Mouse (Mus musculus) heart, embryonic 14.5 days (tissue): Measurements from ENCODE around the gene Adora3. TPM values are rescaled to one million over a fixed set of nuclear protein-coding genes. Genes with fewer than 3 reads are reported as not detected.

ENCODE experiments used
- ATAC-seq: fragments of 200-750 bp; cut with Nextera tagmentation; 2 replicates; pipeline ENCODE4 v1.8.0; 2017; ENCODE audit warnings: low read depth, moderate TSS enrichment; ENCODE audit not compliant: insufficient number of reproducible peaks, insufficient read depth, low FRiP score
- H3K27ac ChIP-seq, 2 experiments: fragments of 200-500 bp in 1 of 2; fragments of 300-500 bp in 1 of 2; sonication (generic) in 1 of 2; replicated peaks in 1 of 2; 2 replicates each; pipeline ENCODE4 v1.5.1; 2012 to 2014; ENCODE audit warnings: low read depth in 2 of 2, low read length in 2 of 2, control low read depth in 1 of 2, mild to moderate bottlenecking in 1 of 2, mixed read lengths in 1 of 2; ENCODE audit not compliant: control insufficient read depth in 1 of 2, insufficient read depth in 1 of 2
- H3K27me3 ChIP-seq: fragments of 300-500 bp; sonication (generic); 2 replicates; pipeline ENCODE4 v1.6.1; 2014; ENCODE audit warnings: mild to moderate bottlenecking, low read length, control low read depth; ENCODE audit not compliant: control insufficient read depth, insufficient read depth
- H3K36me3 ChIP-seq: fragments of 300-500 bp; sonication (generic); 2 replicates; pipeline ENCODE4 v1.6.1; 2014; ENCODE audit warnings: mild to moderate bottlenecking, control low read depth, low read length, mixed read lengths; ENCODE audit not compliant: control insufficient read depth, insufficient read depth
- H3K4me1 ChIP-seq, 2 experiments: fragments of 200-500 bp in 1 of 2; fragments of 300-500 bp in 1 of 2; sonication (generic) in 1 of 2; 2 replicates each; pipeline ENCODE4 v1.6.1; 2012 to 2014; ENCODE audit warnings: low read length in 2 of 2, control low read depth in 1 of 2, mixed read lengths in 1 of 2; ENCODE audit not compliant: control insufficient read depth in 2 of 2, insufficient read depth in 2 of 2
- H3K4me2 ChIP-seq: fragments of 300-500 bp; sonication (generic); 2 replicates; pipeline ENCODE4 v1.6.1; 2014; ENCODE audit warnings: mild to moderate bottlenecking, low read length
- H3K4me3 ChIP-seq, 2 experiments: fragments of 200-500 bp in 1 of 2; fragments of 300-500 bp in 1 of 2; sonication (generic) in 1 of 2; 2 replicates each; pipeline ENCODE4 v1.5.1; 2012 to 2014; ENCODE audit warnings: low read length in 2 of 2, mild to moderate bottlenecking in 2 of 2, control low read depth in 1 of 2, low read depth in 1 of 2, moderate library complexity in 1 of 2; ENCODE audit not compliant: control insufficient read depth in 1 of 2, insufficient read depth in 1 of 2
- H3K9ac ChIP-seq: fragments of 300-500 bp; sonication (generic); 2 replicates; pipeline ENCODE4 v1.6.1; 2014; ENCODE audit warnings: mild to moderate bottlenecking, low read length
- H3K9me3 ChIP-seq: fragments of 300-500 bp; sonication (generic); 2 replicates; pipeline ENCODE4 v1.6.1; 2016; ENCODE audit warnings: low read length, control low read depth; ENCODE audit not compliant: control insufficient read depth
- WGBS: fragments of 180-500 bp; shearing (Covaris S2); extraction: QIAGEN DNeasy Blood & Tissue Kit; methylation state at CpG from one replicate; pipeline ENCODE4 v1.1.7; 2014; 5-methylcytosine and 5-hydroxymethylcytosine counted together
- polyA plus RNA-seq: library from polyadenylated mRNA; unstranded; fragments of >200 nt; fragmentation: Nextera tagmentation; extraction: Ambion mirVana; gene quantifications from 2 replicates; pipeline ENCODE4 v1.2.1, GENCODE M21; 2014

The Adora3 gene
- polyA plus RNA-seq, 1 experiment from 2014 or later = not detected

DNA sequence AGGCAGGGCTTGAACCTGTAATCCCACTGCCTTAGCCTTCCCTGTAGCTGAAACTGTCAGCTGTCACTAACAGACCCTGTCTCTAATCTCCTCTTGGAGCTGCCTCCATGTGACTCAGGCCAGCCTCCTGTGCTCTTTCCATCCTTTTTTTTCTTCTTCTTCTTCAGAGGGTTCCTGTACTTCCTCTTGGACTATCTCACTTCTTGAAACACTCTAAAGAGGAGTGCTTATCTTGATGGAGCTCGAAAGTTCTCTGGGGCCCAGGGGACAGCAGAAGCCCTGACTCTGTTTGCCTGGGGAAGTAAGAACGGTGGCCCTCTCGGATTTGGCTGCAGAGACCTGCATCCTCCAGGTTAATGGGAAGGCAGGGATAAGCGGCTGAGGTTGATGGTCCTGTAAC, 33.6 kb downstream of the Adora3 start:
- H3K9me3 ChIP-seq = no peaks in the 10 kb centered on the region
- H3K27me3 ChIP-seq = peaks cover 6% of the 10 kb centered on the region
- H3K36me3 ChIP-seq = no peaks in the 10 kb centered on the region
- H3K9ac ChIP-seq = no peak overlapping the region
- WGBS = 41% methylated on average over 4 of the region's 4 CpGs
- H3K4me1 ChIP-seq = peaks cover 7 to 11% of the 10 kb centered on the region in 2 experiments
- no peak overlapping the region for H3K4me2 ChIP-seq
- no peak overlapping the region for H3K27ac ChIP-seq
- ATAC-seq = no peak
- H3K4me3 ChIP-seq = no peak overlapping the region

DNA sequence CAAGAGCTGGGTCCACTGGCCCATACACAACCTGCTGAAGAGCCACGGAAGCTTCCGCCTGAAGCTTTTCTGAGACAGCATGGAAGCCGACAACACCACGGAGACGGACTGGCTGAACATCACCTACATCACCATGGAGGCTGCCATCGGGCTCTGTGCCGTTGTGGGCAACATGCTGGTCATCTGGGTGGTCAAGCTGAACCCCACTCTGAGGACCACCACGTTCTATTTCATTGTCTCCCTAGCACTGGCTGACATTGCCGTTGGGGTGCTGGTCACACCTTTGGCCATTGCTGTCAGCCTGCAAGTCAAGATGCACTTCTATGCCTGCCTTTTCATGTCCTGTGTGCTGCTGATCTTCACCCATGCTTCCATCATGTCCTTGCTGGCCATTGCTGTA, 34.1 kb downstream of the Adora3 start:
- H3K4me1 ChIP-seq = peaks cover 4 to 6% of the 10 kb centered on the region in 2 experiments
- no peaks in the 10 kb centered on the region for H3K9me3 ChIP-seq
- H3K9ac ChIP-seq = no peak overlapping the region
- 94% methylated on average over 9 of the region's 9 CpGs for WGBS
- H3K4me2 ChIP-seq = no peak overlapping the region
- H3K36me3 ChIP-seq = no peaks in the 10 kb centered on the region
- no peak overlapping the region for H3K27ac ChIP-seq
- no peak overlapping the region for H3K4me3 ChIP-seq
- ATAC-seq = no peak
- peaks cover 6% of the 10 kb centered on the region for H3K27me3 ChIP-seq

DNA sequence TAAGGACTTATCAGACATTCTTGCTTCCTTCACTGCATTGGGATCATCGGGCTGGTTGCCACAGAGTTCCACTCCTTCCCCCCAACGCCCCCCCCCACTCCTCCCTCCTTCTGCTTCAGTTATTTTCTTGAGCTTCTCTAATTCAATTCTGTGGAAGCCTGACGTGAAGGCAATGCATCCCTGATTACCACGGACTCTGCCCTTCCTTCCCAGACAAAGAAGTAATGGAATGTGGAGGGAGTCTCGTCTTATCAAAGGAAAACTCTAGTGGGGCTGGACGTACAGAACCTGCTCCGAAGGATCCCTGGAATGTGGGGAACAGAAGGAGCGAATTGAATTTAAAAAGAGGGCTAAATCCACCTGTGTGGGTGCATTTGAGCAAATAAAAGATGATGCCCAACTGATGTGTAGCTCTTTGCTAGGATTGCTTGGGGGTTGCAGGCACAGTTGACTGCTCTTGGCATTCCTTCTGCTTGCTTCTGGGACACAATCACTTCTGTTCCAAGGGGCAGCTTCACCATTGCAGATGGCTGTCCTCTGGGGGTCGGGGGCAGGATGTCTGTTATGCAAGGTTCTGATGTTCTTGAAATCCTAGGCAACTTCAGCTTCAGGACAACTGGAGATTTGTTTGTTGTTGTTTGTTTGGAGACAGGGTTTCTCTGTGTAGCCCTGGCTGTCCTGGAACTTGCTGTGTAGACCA, 37.4 kb downstream of the Adora3 start:
- peaks cover 4% of the 10 kb centered on the region for H3K27me3 ChIP-seq
- H3K27ac ChIP-seq = no peak overlapping the region
- ATAC-seq = no peak
- no peak overlapping the region for H3K9ac ChIP-seq
- no peaks in the 10 kb centered on the region for H3K9me3 ChIP-seq
- H3K4me2 ChIP-seq = no peak overlapping the region
- H3K36me3 ChIP-seq = no peaks in the 10 kb centered on the region
- H3K4me3 ChIP-seq = no peak overlapping the region
- 20% methylated on average over 9 of the region's 9 CpGs for WGBS
- peaks cover 4 to 6% of the 10 kb centered on the region in 2 experiments for H3K4me1 ChIP-seq

DNA sequence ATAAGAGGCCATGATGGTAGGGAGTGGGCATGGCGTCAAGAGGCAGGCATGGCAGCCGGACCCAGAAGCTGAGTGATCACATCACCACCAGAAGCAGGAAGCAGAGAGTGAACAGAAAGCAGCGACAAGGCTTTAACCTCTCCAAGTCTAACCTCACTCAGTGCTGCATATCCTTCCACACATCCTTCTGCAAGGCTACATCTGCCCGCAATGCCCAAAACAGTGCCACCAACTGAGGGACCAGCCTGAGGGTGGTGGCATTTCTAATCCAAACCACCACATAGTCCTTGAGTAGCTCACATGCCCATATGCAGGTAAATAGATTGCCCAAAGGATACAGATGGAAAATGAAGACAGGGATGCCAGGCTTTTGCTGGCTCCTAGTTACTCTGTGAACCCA, 38.3 kb downstream of the Adora3 start:
- no peak overlapping the region for H3K27ac ChIP-seq
- no peak overlapping the region for H3K4me2 ChIP-seq
- no peak overlapping the region for H3K4me3 ChIP-seq
- H3K36me3 ChIP-seq = no peaks in the 10 kb centered on the region
- whole genome bisulfite sequencing = 88% methylated on average over 4 of the region's 4 CpGs
- no peak for ATAC-seq
- no peaks in the 10 kb centered on the region for H3K9me3 ChIP-seq
- peaks cover 7 to 11% of the 10 kb centered on the region in 2 experiments for H3K4me1 ChIP-seq
- H3K9ac ChIP-seq = no peak overlapping the region
- peaks cover 4% of the 10 kb centered on the region for H3K27me3 ChIP-seq

DNA sequence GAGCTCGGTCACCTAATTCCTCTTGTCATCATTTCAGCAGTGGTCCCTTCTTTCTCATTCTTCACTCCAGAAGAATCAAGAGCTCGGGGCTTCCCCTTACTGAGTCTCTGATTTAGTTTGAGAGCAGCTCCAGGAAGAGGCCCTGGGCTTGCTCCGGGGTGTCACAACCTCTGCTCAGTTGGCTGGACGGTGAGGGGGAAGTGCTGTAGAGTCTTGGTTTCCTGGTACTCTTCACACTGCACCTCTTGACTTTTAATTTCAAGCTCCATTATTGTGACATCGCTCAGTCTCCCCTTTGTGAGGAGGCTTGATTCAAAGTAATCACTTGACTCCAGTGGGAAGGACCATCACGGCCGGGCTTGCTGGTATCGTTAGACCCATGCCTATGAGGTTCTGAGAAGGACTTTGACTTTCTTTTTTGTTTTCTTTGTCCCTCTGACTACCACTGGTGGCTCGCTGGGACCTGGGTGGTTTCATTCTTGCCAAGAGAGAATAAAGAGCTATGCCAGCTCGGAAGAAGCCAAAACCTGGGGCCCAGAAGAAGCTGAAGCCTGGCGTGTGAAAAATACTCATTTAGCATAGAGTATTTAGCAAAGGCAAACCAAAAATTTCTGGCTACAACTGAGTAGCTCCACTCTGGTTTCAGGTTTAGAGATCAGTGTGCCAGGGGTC, 40.0 kb downstream of the Adora3 start:
- 68% methylated on average over 11 of the region's 11 CpGs for WGBS
- no peak overlapping the region for H3K4me3 ChIP-seq

DNA sequence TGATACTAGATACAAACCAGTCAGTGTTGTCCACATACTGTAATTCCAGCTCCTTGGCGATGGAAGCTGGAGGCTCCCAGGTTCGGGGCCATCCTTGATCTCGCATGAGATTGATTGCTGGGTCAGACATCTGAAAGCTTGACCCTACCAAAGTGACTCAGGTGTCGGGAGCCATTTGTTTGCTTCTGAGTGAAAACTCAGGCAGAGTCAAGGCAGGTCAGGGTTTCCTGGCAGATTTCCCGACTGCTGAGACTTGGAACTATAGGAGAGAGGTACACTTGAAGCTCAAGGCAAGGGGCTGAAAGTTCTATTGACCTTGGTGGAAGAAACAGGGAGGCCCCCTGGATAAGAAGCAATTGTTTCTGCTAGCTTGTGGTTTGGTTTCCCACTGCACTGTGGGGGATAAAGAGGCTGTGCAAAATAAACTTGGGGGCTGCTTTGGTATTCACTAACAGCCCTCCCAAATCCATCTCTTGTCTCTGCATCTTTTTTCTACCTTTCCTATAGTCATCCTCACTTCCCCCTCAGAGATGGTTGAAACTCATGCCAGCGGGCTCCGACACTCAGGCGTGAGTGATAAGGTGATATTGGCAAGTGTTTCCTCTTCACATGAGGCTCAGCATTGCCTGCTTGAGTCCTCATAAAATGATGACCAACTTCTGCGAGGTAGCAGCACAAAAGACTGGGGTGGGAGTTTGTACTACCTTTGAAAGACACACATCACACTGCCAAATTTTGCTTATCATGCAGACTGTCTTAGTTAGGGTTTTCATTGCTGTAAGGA, 41.6 kb downstream of the Adora3 start:
- Histone ChIP-seq H3K27me3 (peaks cover 4% of the 10 kb centered on the region; the same call in 1 of the 2 replicates), H3K9me3 (no peaks in the 10 kb centered on the region), H3K27ac (no peak overlapping the region), H3K4me1 (peaks cover 9 to 20% of the 10 kb centered on the region in 2 experiments), H3K9ac (no peak overlapping the region), H3K4me3 (no peak overlapping the region), H3K4me2 (no peak overlapping the region), H3K36me3 (no peaks in the 10 kb centered on the region)
- WGBS = 55% methylated on average over 9 of the region's 9 CpGs
- ATAC-seq = no peak

More for the DNA sequence above, 40.0 kb downstream of the Adora3 start:
- Histone ChIP-seq H3K36me3 (no peaks in the 10 kb centered on the region), H3K27ac (no peak overlapping the region), H3K4me1 (peaks cover 9 to 20% of the 10 kb centered on the region in 2 experiments), H3K9ac (no peak overlapping the region), H3K9me3 (no peaks in the 10 kb centered on the region), H3K27me3 (peaks cover 4% of the 10 kb centered on the region; the same call in 1 of the 2 replicates), H3K4me2 (no peak overlapping the region)
- ATAC-seq = no peak

DNA sequence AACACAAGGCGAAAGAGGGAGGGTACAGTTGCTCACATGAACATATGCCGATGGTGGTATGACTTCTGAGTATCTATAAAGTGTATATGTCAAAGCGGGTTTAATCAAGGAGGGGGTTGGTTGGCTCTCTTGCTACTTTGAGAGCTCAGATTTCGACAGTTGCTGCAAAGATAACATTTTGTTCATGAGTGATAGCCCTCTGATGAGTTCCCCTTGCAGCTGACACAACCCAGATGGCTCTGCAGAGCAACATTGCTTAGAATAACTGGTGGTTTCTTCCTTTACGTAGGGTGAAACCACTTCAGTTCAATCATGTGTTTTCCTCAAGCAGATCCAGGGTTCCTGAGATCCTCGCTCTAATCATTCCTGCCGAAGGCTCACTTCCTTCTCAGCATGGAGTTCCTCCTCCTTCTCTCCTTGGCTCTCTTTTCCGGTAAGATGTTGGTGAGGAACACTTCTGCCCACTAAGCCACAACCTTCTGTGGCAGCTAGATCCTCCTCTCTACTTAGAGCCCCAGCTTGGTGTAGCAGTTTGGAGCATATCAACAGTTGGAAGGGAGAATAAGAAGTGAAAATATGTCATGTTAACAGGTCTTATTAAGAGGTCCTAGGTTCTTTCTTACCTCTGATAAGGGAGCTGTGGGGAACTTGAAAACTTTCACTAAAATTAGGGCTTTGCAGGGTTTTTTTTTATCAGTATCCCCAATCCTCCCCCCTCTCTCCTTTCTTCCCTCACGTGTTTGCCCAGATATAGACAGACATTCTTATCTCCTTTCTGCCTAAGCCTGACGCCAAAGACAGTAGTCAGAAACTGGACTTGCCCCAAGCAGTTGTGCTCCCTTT, 43.4 kb downstream of the Adora3 start:
- 9% methylated on average over 10 of the region's 10 CpGs for WGBS
- Histone ChIP-seq H3K9me3 (no peaks in the 10 kb centered on the region), H3K27ac (0 out of 4 replicates have a peak overlapping the region, but pooled peaks of 1 of the 2 experiments have one; percentile 0), H3K27me3 (peaks cover 4% of the 10 kb centered on the region; the same call in 1 of the 2 replicates), H3K9ac (no peak overlapping the region), H3K4me2 (peak overlapping the region; percentile 26; the same call in 1 of the 2 replicates), H3K36me3 (no peaks in the 10 kb centered on the region), H3K4me3 (no peak overlapping the region), H3K4me1 (peaks cover 4 to 14% of the 10 kb centered on the region in 2 experiments)
- ATAC-seq = 0 out of 2 replicates have a peak, but pooled peaks have one; percentile 12
